Mouse (Mus musculus) stomach, postnatal 0 days (tissue): ENCODE measurements around the gene Esrrg. TPM values are rescaled to one million over a fixed set of nuclear protein-coding genes. Genes with fewer than 3 reads are reported as not detected.

Experiments used
- ATAC-seq: fragments of 200-750 bp; cut with Nextera tagmentation; 2 replicates; pipeline ENCODE4 v1.8.0; 2017; ENCODE audit not compliant: low FRiP score, low TSS enrichment
- DNase-seq: peaks from one replicate; pipeline ENCODE4 v3.0.0-alpha.2; 2016; ENCODE audit warnings: low spot score
- H3K27ac ChIP-seq: fragments of 300-500 bp; sonication (generic); replicated peaks from 2 replicates; pipeline ENCODE4 v1.5.1; 2014; ENCODE audit warnings: mild to moderate bottlenecking, control low read depth
- H3K27me3 ChIP-seq: fragments of 300-500 bp; sonication (generic); 2 replicates; pipeline ENCODE4 v1.6.1; 2014; ENCODE audit warnings: low read length; ENCODE audit not compliant: control insufficient read depth, insufficient read depth
- H3K36me3 ChIP-seq: fragments of 300-500 bp; sonication (generic); 2 replicates; pipeline ENCODE4 v1.6.1; 2014; ENCODE audit warnings: low read length, mixed read lengths; ENCODE audit not compliant: control insufficient read depth, insufficient read depth
- H3K4me1 ChIP-seq: fragments of 300-500 bp; sonication (generic); replicated peaks from 2 replicates; pipeline ENCODE4 v1.6.1; 2014; ENCODE audit warnings: antibody characterized with exemption; ENCODE audit not compliant: control insufficient read depth, insufficient read depth
- H3K4me2 ChIP-seq: fragments of 300-500 bp; sonication (generic); replicated peaks from 2 replicates; pipeline ENCODE4 v1.6.1; 2014; ENCODE audit warnings: low read depth, mild to moderate bottlenecking, control low read depth, moderate library complexity
- H3K4me3 ChIP-seq: fragments of 300-500 bp; sonication (generic); 2 replicates; pipeline ENCODE4 v1.5.1; 2014; ENCODE audit warnings: low read depth, low read length, control low read depth
- H3K9ac ChIP-seq: fragments of 300-500 bp; sonication (generic); 2 replicates; pipeline ENCODE4 v1.6.1; 2014; ENCODE audit warnings: mild to moderate bottlenecking, low read length, control low read depth, mixed read lengths
- H3K9me3 ChIP-seq: fragments of 300-500 bp; sonication (generic); 2 replicates; pipeline ENCODE4 v1.6.1; 2016; ENCODE audit warnings: low read length; ENCODE audit not compliant: control insufficient read depth
- CTCF ChIP-seq: IDR thresholded peaks from 2 replicates; pipeline ENCODE4 v1.5.1; 2016; ENCODE audit warnings: antibody characterized with exemption, low read depth, mild to moderate bottlenecking, moderate library complexity
- EP300 ChIP-seq: optimal IDR thresholded peaks from 2 replicates; pipeline ENCODE3; 2016; ENCODE audit warnings: antibody characterized with exemption
- WGBS: fragments of 180-500 bp; shearing (Covaris S2); extraction: QIAGEN DNeasy Blood & Tissue Kit; methylation state at CpG from one replicate; pipeline ENCODE4 v1.1.7; 2014; 5-methylcytosine and 5-hydroxymethylcytosine counted together
- polyA plus RNA-seq: library from polyadenylated mRNA; unstranded; fragments of >200 nt; fragmentation: Nextera tagmentation; extraction: Ambion mirVana; gene quantifications from 2 replicates; pipeline ENCODE4 v1.2.1, GENCODE M21; 2015

Gene Esrrg
- polyA plus RNA-seq, 1 experiment from 2014 or later, result 7.4 TPM

- no peak overlapping the region for H3K4me3 ChIP-seq
- H3K9ac ChIP-seq, result no peak overlapping the region
- H3K27me3 ChIP-seq, result no peaks in the 10 kb centered on the region
- WGBS, result 62% methylated on average over 4 of the region's 4 CpGs
- no peak for TF ChIP-seq CTCF
- TF ChIP-seq EP300, result no peak
- H3K4me2 ChIP-seq, result no peak overlapping the region
- H3K27ac ChIP-seq, result no peak overlapping the region
- H3K36me3 ChIP-seq, result no peaks in the 10 kb centered on the region
- ATAC-seq, result no peak
- no peaks in the 10 kb centered on the region for H3K4me1 ChIP-seq
- no peak for DNase-seq
- no peaks in the 10 kb centered on the region for H3K9me3 ChIP-seq
These were observed 374.6 kb downstream of the Esrrg start for GRCm38 (mm10) chr1:187983177-187983576.

GRCm38 (mm10) chr1:187990161-187990560 lies 381.6 kb downstream of the Esrrg start:
- ATAC-seq (no peak), DNase-seq (no peak)
- Histone ChIP-seq H3K36me3 (no peaks in the 10 kb centered on the region), H3K4me2 (no peak overlapping the region), H3K4me3 (no peak overlapping the region), H3K9me3 (no peaks in the 10 kb centered on the region), H3K4me1 (no peaks in the 10 kb centered on the region), H3K27me3 (no peaks in the 10 kb centered on the region), H3K9ac (no peak overlapping the region), H3K27ac (no peak overlapping the region)
- TF ChIP-seq EP300, result no peak
- peak; percentile 57 for TF ChIP-seq CTCF

- H3K36me3 ChIP-seq, result no peaks in the 10 kb centered on the region
- H3K9ac ChIP-seq, result no peak overlapping the region
- DNase-seq (peak; percentile 90), ATAC-seq (peak; percentile 97)
- peak overlapping the region; percentile 66 for H3K4me2 ChIP-seq
- H3K4me1 ChIP-seq, result no peaks in the 10 kb centered on the region
- TF ChIP-seq CTCF (no peak), EP300 (no peak)
- WGBS, result 1% methylated on average over 39 of the region's 39 CpGs
- peak overlapping the region; percentile 40 for H3K4me3 ChIP-seq
- no peaks in the 10 kb centered on the region for H3K9me3 ChIP-seq
- H3K27me3 ChIP-seq, result no peaks in the 10 kb centered on the region
- 0 out of 2 replicates have a peak overlapping the region, but pooled peaks have one; percentile 35 for H3K27ac ChIP-seq
These were observed 389.2 kb downstream of the Esrrg start for GRCm38 (mm10) chr1:187997584-187998338.

- H3K4me1 ChIP-seq, result no peaks in the 10 kb centered on the region
- peak; percentile 34 for DNase-seq
- ATAC-seq, result peak; percentile 54; the same call in 1 of the 2 replicates
- H3K9ac ChIP-seq, result no peak overlapping the region
- H3K4me3 ChIP-seq, result peak overlapping the region; percentile 20; the same call in 1 of the 2 replicates
- H3K36me3 ChIP-seq, result no peaks in the 10 kb centered on the region
- no peaks in the 10 kb centered on the region for H3K27me3 ChIP-seq
- H3K4me2 ChIP-seq, result 0 out of 2 replicates have a peak overlapping the region, but pooled peaks have one; percentile 11
- no peak overlapping the region for H3K27ac ChIP-seq
- TF ChIP-seq CTCF (no peak), EP300 (no peak)
- H3K9me3 ChIP-seq, result no peaks in the 10 kb centered on the region
- 48% methylated on average over 4 of the region's 4 CpGs for WGBS
These were observed 390.5 kb downstream of the Esrrg start for GRCm38 (mm10) chr1:187999121-187999520.

GRCm38 (mm10) chr1:188000189-188000588 lies 391.6 kb downstream of the Esrrg start:
- no peaks in the 10 kb centered on the region for H3K27me3 ChIP-seq
- no peak overlapping the region for H3K27ac ChIP-seq
- 29% methylated on average over 8 of the region's 8 CpGs for WGBS
- H3K9ac ChIP-seq, result no peak overlapping the region
- H3K4me3 ChIP-seq, result peak overlapping the region; percentile 20
- DNase-seq (no peak), ATAC-seq (no peak)
- peak overlapping the region; percentile 6 for H3K4me2 ChIP-seq
- no peaks in the 10 kb centered on the region for H3K9me3 ChIP-seq
- no peaks in the 10 kb centered on the region for H3K36me3 ChIP-seq
- no peaks in the 10 kb centered on the region for H3K4me1 ChIP-seq
- TF ChIP-seq CTCF (no peak), EP300 (no peak)

DNA sequence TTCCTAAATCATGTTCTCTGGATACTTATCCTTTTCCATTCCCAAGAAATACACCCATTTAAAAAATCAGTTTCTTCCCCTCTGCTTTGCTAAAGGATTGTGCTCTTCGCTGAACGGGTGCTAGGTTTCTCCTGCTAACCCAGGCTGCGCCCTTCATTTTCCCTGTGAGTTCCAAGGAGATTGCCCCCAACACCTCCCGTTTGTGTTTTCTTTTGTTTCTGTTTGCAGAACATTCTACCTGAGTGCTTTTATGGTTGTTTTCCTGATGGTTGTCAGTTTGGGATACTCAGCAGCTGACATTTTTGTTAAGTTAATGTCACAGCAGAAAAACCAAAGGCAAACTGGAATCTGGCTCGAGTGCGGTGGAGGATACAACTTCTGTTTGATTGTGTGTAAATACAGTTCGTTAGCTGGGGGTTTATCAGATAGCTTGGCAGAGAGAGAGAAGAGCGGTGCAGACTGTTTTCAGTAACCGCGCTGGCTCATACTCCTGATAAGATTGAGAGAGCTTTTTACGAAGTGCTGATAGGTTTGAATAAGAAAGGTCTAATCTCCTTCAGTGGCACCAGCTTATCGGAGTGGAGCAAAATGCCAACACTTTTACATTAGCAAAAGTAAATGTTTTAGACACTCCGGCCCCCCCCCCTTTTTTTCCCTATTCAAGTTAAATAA lies 398.4 kb downstream of the Esrrg start:
- Histone ChIP-seq H3K36me3 (no peaks in the 10 kb centered on the region), H3K4me1 (no peaks in the 10 kb centered on the region), H3K4me3 (0 out of 2 replicates have a peak overlapping the region, but pooled peaks have one; percentile 8), H3K9ac (no peak overlapping the region), H3K4me2 (peak overlapping the region; percentile 6), H3K9me3 (no peaks in the 10 kb centered on the region), H3K27me3 (no peaks in the 10 kb centered on the region), H3K27ac (no peak overlapping the region)
- ATAC-seq (no peak), DNase-seq (no peak)
- 44% methylated on average over 13 of the region's 13 CpGs for WGBS
- TF ChIP-seq CTCF (no peak), EP300 (no peak)
